ENCODE assay signal across 8 mouse cellular contexts in genomic region chr7:113206644-113207470, GRCm38 (mm10). TPM values are rescaled to one million over a fixed set of nuclear protein-coding genes. Genes with fewer than 3 reads are reported as not detected.
DNase-seq lines count a peak whose midpoint lies in the region; ATAC-seq lines count a peak whose summit lies in the region.

Gene Arntl, plus strand, starts transcription at chr7:113207465.

- no peaks in the 10 kb centered on the region for H3K36me3 ChIP-seq in hindbrain, embryonic 14.5 days (replicated peaks; ENCODE audit: control insufficient read depth, insufficient read depth)

- peak within 1 kb of the TSS; percentile 72 for H3K4me2 ChIP-seq in hindbrain, embryonic 14.5 days (replicated peaks)

- H3K27ac ChIP-seq in hindbrain, embryonic 14.5 days, result peak within 1 kb of the TSS; percentile 86

- no peaks in the 10 kb centered on the region for H3K9me3 ChIP-seq in hindbrain, embryonic 14.5 days (ENCODE audit: control insufficient read depth, low read length)

- ATAC-seq in hindbrain, embryonic 14.5 days (ENCODE audit: low FRiP score), result peak; percentile 98

- DNase-seq in T-cell, adult 2 months (ENCODE audit: low spot score), result peak; percentile 96
- peak; percentile 93 to 97 for DNase-seq in cerebellum, postnatal 25 days
- peak; percentile 81 to 91 for DNase-seq in frontal cortex, postnatal 25 days (ENCODE audit: low spot score in 2 of 2)
- peak; percentile 98 for DNase-seq in hindbrain, embryonic 14.5 days (ENCODE audit: low spot score)
- DNase-seq in layer of hippocampus, postnatal 36 days, result peak; percentile 93 to 95
- DNase-seq in lung, postnatal 36 days, result peak; percentile 98
- peak; percentile 100 for DNase-seq in retina, postnatal 1 day
- DNase-seq in urinary bladder, postnatal 10 days (ENCODE audit: low spot score), result peak; percentile 86

- peaks cover 7% of the 10 kb centered on the region; the same call in 1 of the 2 replicates for H3K4me1 ChIP-seq in hindbrain, embryonic 14.5 days (replicated peaks; ENCODE audit: control insufficient read depth, insufficient read depth, low read length)

- H3K4me3 ChIP-seq in hindbrain, embryonic 14.5 days (replicated peaks; ENCODE audit: low read length), result peak within 1 kb of the TSS; percentile 89

- peak within 1 kb of the TSS; percentile 78 for H3K9ac ChIP-seq in hindbrain, embryonic 14.5 days

- peaks cover 45% of the 10 kb centered on the region for H3K27me3 ChIP-seq in hindbrain, embryonic 14.5 days (ENCODE audit: control insufficient read depth, insufficient read depth, low read length)

- under 1% methylated on average over 52 of the region's 52 CpGs for WGBS in hindbrain, embryonic 14.5 days

RNA-seq across cellular contexts. Expression of gene Arntl, which starts in this region (rescaled TPM):
- 16.9 and 17.7 TPM in 2 replicates for polyA plus RNA-seq in hindbrain, embryonic 14.5 days (2014; fragmentation: Nextera tagmentation; extraction: Ambion mirVana)
- 10 to 100 TPM; 38.3 to 39.3 TPM for total RNA-seq in layer of hippocampus, postnatal 36 days (2021)

Comparison
In these comparisons a context has a peak if more than half of its experiments do, and no peak if none do; other contexts are left out.
1. Peak in every context shown above with its lines: DNase-seq, ATAC-seq, H3K4me3 ChIP-seq and H3K27ac ChIP-seq.